Mouse (Mus musculus): ENCODE measurements at regions not wholly inside any gene's neighbourhood (a gene's known extent, or its start where the extent isn't known, plus 50 kb on each side); places are given as distances from the start of the nearest gene placed in this dataset.

DNA sequence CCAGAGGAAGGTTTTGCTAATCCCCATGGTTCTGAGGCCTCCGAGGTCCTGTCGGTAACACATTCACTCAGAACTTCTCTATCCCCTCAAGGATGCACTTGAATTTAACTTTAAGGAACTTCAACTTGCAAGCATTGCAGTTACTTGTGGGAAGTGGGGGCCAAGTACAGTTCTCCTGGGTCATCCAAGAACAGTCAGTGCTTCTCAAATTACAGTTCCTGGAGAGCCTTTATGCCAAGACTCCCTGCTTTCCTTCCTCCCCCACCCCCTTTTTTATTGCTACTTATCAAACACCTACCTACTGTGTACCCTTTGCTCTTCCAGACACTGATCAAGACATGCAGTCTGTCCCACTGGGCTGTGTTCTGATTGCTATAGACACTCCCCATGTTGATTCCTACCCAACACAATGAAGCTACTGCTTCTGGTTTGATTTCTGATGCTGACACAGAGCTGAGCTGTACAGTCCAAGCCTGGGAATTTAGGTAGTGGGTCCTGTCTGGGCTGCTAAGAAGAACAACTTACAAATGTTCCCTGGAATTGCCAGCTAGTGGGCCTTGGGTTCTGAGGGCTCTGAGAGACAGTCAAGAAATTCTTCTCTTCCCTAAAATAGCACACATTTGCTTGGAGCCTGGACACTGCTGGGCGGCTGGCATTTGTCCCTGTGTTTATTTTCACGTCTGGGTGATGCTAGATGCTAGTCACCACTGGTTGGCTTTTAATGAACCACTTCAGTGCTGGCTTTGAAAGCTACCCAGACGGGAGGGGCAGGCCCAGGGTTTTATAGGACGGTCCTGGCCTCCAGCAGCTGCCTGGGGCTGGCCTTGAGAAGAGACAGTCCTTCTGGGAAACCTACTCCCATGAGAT lies 120.7 kb downstream of the Bod1 start:
- TF ChIP-seq CTCF (IDR thresholded peaks at IDR 0.05) (no peak), POLR2A (IDR thresholded peaks at IDR 0.05; ENCODE audit: insufficient read depth, low read depth, low read length) (peak; percentile 48)
